Mouse (Mus musculus) urinary bladder, postnatal 14 days (tissue): ENCODE measurements at regions not wholly inside any gene's neighbourhood (a gene's known extent, or its start where the extent isn't known, plus 50 kb on each side); places are given as distances from the start of the nearest gene placed in this dataset.

ENCODE experiments used
- DNase-seq: peaks from one replicate; pipeline ENCODE4 v3.0.0; 2021; ENCODE audit warnings: low spot score

GRCm38 (mm10) chr1:78876156-78876555 lies 59.6 kb downstream of the Kcne4 start:
- DNase-seq = no peak

GRCm38 (mm10) chr1:78879246-78879645 lies 62.7 kb downstream of the Kcne4 start:
- DNase-seq = no peak

- DNase-seq = no peak
Observed at GRCm38 (mm10) chr1:78882455-78882854, 65.9 kb downstream of the Kcne4 start.

GRCm38 (mm10) chr1:78889241-78889640 lies 72.7 kb downstream of the Kcne4 start:
- no peak for DNase-seq

GRCm38 (mm10) chr1:78891344-78891743 lies 74.8 kb downstream of the Kcne4 start:
- DNase-seq = no peak

- DNase-seq = no peak
Observed at GRCm38 (mm10) chr1:78894301-78894700, 77.7 kb downstream of the Kcne4 start.

- DNase-seq = no peak
Observed at GRCm38 (mm10) chr1:78895112-78895511, 78.6 kb downstream of the Kcne4 start.

GRCm38 (mm10) chr1:78907591-78907990 lies 91.0 kb downstream of the Kcne4 start:
- no peak for DNase-seq

- peak; percentile 19 for DNase-seq
Observed at GRCm38 (mm10) chr1:78907991-78908390, 91.4 kb downstream of the Kcne4 start.

GRCm38 (mm10) chr1:78913791-78914190 lies 97.2 kb downstream of the Kcne4 start:
- DNase-seq = no peak

- DNase-seq = no peak
Observed at GRCm38 (mm10) chr1:78919863-78920262, 103.3 kb downstream of the Kcne4 start.

- DNase-seq = no peak
Observed at GRCm38 (mm10) chr1:78929975-78930374, 113.4 kb downstream of the Kcne4 start.

GRCm38 (mm10) chr1:78939871-78940270 lies 123.3 kb downstream of the Kcne4 start:
- DNase-seq = no peak

- no peak for DNase-seq
Observed at GRCm38 (mm10) chr1:78945588-78945987, 129.0 kb downstream of the Kcne4 start.

GRCm38 (mm10) chr1:78980051-78980450 lies 163.5 kb downstream of the Kcne4 start:
- no peak for DNase-seq
